Mouse (Mus musculus) cerebellum, adult 2 months (tissue): ENCODE measurements at regions not wholly inside any gene's neighbourhood (a gene's known extent, or its start where the extent isn't known, plus 50 kb on each side); places are given as distances from the start of the nearest gene placed in this dataset.

Experiments used
- CTCF ChIP-seq: fragments of 200-500 bp; IDR thresholded peaks from 2 replicates; pipeline ENCODE4 v1.5.1; 2011; ENCODE audit warnings: low read depth, mild to moderate bottlenecking, control low read depth, low read length, moderate library complexity, borderline replicate concordance; ENCODE audit not compliant: insufficient read depth
- POLR2A ChIP-seq: fragments of 200-500 bp; IDR thresholded peaks from 2 replicates; pipeline ENCODE4 v1.6.1; 2011; ENCODE audit warnings: low read length, control low read depth, borderline replicate concordance; ENCODE audit not compliant: insufficient read depth

DNA sequence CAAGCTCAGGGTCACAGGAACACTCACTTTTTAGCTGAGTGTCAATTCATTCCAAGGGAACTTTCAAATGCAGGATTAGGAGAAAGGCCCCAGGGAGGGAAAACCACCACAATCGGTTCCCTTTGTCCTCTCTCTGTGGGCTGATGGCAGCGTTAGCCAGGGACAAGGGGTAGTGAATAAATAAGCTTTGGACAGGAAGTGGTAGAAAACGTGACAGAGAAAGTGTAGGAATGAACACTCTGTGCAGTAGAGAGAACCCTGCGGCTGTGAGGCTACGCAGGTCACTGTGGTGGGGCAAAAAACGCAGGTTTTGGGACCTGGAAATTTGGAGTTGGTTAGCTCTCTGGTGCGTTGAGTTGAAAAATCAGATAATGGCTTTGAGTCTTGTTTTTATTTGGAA lies 164.1 kb downstream of the Tex36 start:
- TF ChIP-seq POLR2A (no peak), CTCF (no peak)
